Mouse (Mus musculus) brain, embryonic 14.5 days (tissue): Measurements from ENCODE around the gene Gsdme. TPM values are rescaled to one million over a fixed set of nuclear protein-coding genes. Genes with fewer than 3 reads are reported as not detected.
A peak's percentile ranks its signal among the peaks of the same experiment; 100 is the strongest.

ENCODE experiments used
- DNase-seq: peaks from one replicate; pipeline ENCODE4 v3.0.0-alpha.2; 2011; ENCODE audit warnings: low read depth
- CTCF ChIP-seq: fragments of 200-500 bp; IDR thresholded peaks from 2 replicates; pipeline ENCODE4 v1.5.1; 2012; ENCODE audit warnings: inconsistent platforms, mild to moderate bottlenecking, moderate library complexity, borderline replicate concordance; ENCODE audit not compliant: insufficient read depth, insufficient read length; ENCODE audit errors: extremely low read depth
- POLR2A ChIP-seq: fragments of 200-500 bp; IDR thresholded peaks from 2 replicates; pipeline ENCODE4 v1.6.1; 2012; ENCODE audit warnings: mild to moderate bottlenecking, inconsistent platforms, borderline replicate concordance; ENCODE audit not compliant: poor library complexity, insufficient read depth, insufficient read length, severe bottlenecking; ENCODE audit errors: extremely low read depth
- polyA plus RNA-seq: library from polyadenylated mRNA; depleted of rRNA; stranded (reverse); fragments of >200 nt; gene quantifications from 2 replicates; pipeline ENCODE4 v1.2.3, GENCODE M21; 2012; rRNA removed

Gene Gsdme
- 17.3 and 21.3 TPM in 2 replicates for polyA plus RNA-seq

GRCm38 (mm10) chr6:50263670-50264069, at the start of gene Gsdme:
Gene Gsdme (minus strand): TSS chr6:50263862.
- TF ChIP-seq CTCF = no peak
- TF ChIP-seq POLR2A = no peak
- DNase-seq = no peak

GRCm38 (mm10) chr6:50312647-50313046, 49.0 kb upstream of the Gsdme start:
- DNase-seq = peak; percentile 84
- peak; percentile 93 for TF ChIP-seq CTCF
- no peak for TF ChIP-seq POLR2A

- peak; percentile 62 for DNase-seq
- TF ChIP-seq POLR2A (no peak), CTCF (peak; percentile 74)
Measured at GRCm38 (mm10) chr6:50309019-50309418, 45.4 kb upstream of the Gsdme start.

- DNase-seq = no peak
- TF ChIP-seq POLR2A (no peak), CTCF (no peak)
Measured at GRCm38 (mm10) chr6:50306625-50307024, 43.0 kb upstream of the Gsdme start.

GRCm38 (mm10) chr6:50304949-50305491, 41.4 kb upstream of the Gsdme start:
- peak; percentile 81 for DNase-seq
- TF ChIP-seq POLR2A = no peak
- peak; percentile 93 for TF ChIP-seq CTCF

GRCm38 (mm10) chr6:50301121-50301520, 37.5 kb upstream of the Gsdme start:
- TF ChIP-seq POLR2A (no peak), CTCF (no peak)

GRCm38 (mm10) chr6:50300622-50301021, 37.0 kb upstream of the Gsdme start:
- TF ChIP-seq CTCF (peak; percentile 23; the same call in 1 of the 2 replicates), POLR2A (no peak)

More at GRCm38 (mm10) chr6:50301121-50301520, 37.5 kb upstream of the Gsdme start:
- peak; percentile 64 for DNase-seq

GRCm38 (mm10) chr6:50299071-50299470, 35.4 kb upstream of the Gsdme start:
- no peak for TF ChIP-seq CTCF
- TF ChIP-seq POLR2A = no peak
- DNase-seq = no peak

More at GRCm38 (mm10) chr6:50300622-50301021, 37.0 kb upstream of the Gsdme start:
- DNase-seq = no peak

- TF ChIP-seq POLR2A (no peak), CTCF (no peak)
Measured at GRCm38 (mm10) chr6:50297671-50298070, 34.0 kb upstream of the Gsdme start.

GRCm38 (mm10) chr6:50295136-50295535, 31.5 kb upstream of the Gsdme start:
- TF ChIP-seq CTCF (no peak), POLR2A (no peak)
- DNase-seq = no peak

More at GRCm38 (mm10) chr6:50297671-50298070, 34.0 kb upstream of the Gsdme start:
- no peak for DNase-seq

GRCm38 (mm10) chr6:50294128-50294527, 30.5 kb upstream of the Gsdme start:
- TF ChIP-seq CTCF (peak; percentile 82; the same call in 1 of the 2 replicates), POLR2A (no peak)
- peak; percentile 93 for DNase-seq

- DNase-seq = no peak
- TF ChIP-seq POLR2A (no peak), CTCF (no peak)
Measured at GRCm38 (mm10) chr6:50291650-50292049, 28.0 kb upstream of the Gsdme start.
